Mouse (Mus musculus) brain, embryonic 14.5 days (tissue): ENCODE results near the gene Omp. TPM values are rescaled to one million over a fixed set of nuclear protein-coding genes. Genes with fewer than 3 reads are reported as not detected.

ENCODE experiments used
- DNase-seq: peaks from one replicate; pipeline ENCODE4 v3.0.0-alpha.2; 2011; ENCODE audit warnings: low read depth
- CTCF ChIP-seq: fragments of 200-500 bp; IDR thresholded peaks from 2 replicates; pipeline ENCODE4 v1.5.1; 2012; ENCODE audit warnings: inconsistent platforms, mild to moderate bottlenecking, moderate library complexity, borderline replicate concordance; ENCODE audit not compliant: insufficient read depth, insufficient read length; ENCODE audit errors: extremely low read depth
- POLR2A ChIP-seq: fragments of 200-500 bp; IDR thresholded peaks from 2 replicates; pipeline ENCODE4 v1.6.1; 2012; ENCODE audit warnings: mild to moderate bottlenecking, inconsistent platforms, borderline replicate concordance; ENCODE audit not compliant: poor library complexity, insufficient read depth, insufficient read length, severe bottlenecking; ENCODE audit errors: extremely low read depth
- polyA plus RNA-seq: library from polyadenylated mRNA; depleted of rRNA; stranded (reverse); fragments of >200 nt; gene quantifications from 2 replicates; pipeline ENCODE4 v1.2.3, GENCODE M21; 2012

The Omp gene
- polyA plus RNA-seq, 1 experiment, result 0.33 TPM

GRCm38 (mm10) chr7:98177071-98177485, 31.8 kb upstream of the Omp start:
- TF ChIP-seq POLR2A (no peak), CTCF (no peak)
- no peak for DNase-seq

GRCm38 (mm10) chr7:98176322-98177070, 31.2 kb upstream of the Omp start:
- TF ChIP-seq POLR2A (no peak), CTCF (no peak)
- no peak for DNase-seq

- DNase-seq, result no peak
- TF ChIP-seq CTCF (no peak), POLR2A (no peak)
Observed at GRCm38 (mm10) chr7:98174883-98175755, 29.8 kb upstream of the Omp start.

GRCm38 (mm10) chr7:98173408-98173807, 28.1 kb upstream of the Omp start:
- DNase-seq, result no peak

GRCm38 (mm10) chr7:98172661-98173060, 27.4 kb upstream of the Omp start:
- DNase-seq, result no peak
- TF ChIP-seq POLR2A, result no peak
- no peak for TF ChIP-seq CTCF

More at GRCm38 (mm10) chr7:98173408-98173807, 28.1 kb upstream of the Omp start:
- no peak for TF ChIP-seq CTCF
- no peak for TF ChIP-seq POLR2A

GRCm38 (mm10) chr7:98171141-98172073, 26.1 kb upstream of the Omp start:
- no peak for DNase-seq
- TF ChIP-seq CTCF (no peak), POLR2A (no peak)

GRCm38 (mm10) chr7:98164999-98165528, 19.8 kb upstream of the Omp start:
- TF ChIP-seq POLR2A (no peak), CTCF (no peak)
- no peak for DNase-seq

GRCm38 (mm10) chr7:98164382-98164998, 19.2 kb upstream of the Omp start:
- DNase-seq, result no peak
- TF ChIP-seq CTCF (no peak), POLR2A (no peak)

- TF ChIP-seq CTCF, result no peak
- no peak for TF ChIP-seq POLR2A
- no peak for DNase-seq
Observed at GRCm38 (mm10) chr7:98163700-98164099, 18.4 kb upstream of the Omp start.

GRCm38 (mm10) chr7:98162239-98162638, 16.9 kb upstream of the Omp start:
- DNase-seq, result no peak
- TF ChIP-seq CTCF (no peak), POLR2A (no peak)
